Mouse (Mus musculus) E14TG2a.4 (cell line): ENCODE measurements around the gene 1700123O20Rik.
A peak's percentile ranks its signal among the peaks of the same experiment; 100 is the strongest.

Source experiments
- H3K27me3 ChIP-seq: 2 replicates; pipeline ENCODE4 v1.6.1; 2014; ENCODE audit warnings: low read length, control low read depth; ENCODE audit not compliant: insufficient read depth
- H3K36me3 ChIP-seq: 2 replicates; pipeline ENCODE4 v1.6.1; 2014; ENCODE audit warnings: low read length, control low read depth; ENCODE audit not compliant: insufficient read depth
- H3K4me1 ChIP-seq: replicated peaks from 2 replicates; pipeline ENCODE4 v1.6.1; 2014; ENCODE audit warnings: low read depth, low read length, control low read depth
- H3K4me3 ChIP-seq: replicated peaks from 2 replicates; pipeline ENCODE4 v1.5.1; 2014; ENCODE audit warnings: mild to moderate bottlenecking, low read length
- H3K9me3 ChIP-seq: 2 replicates; pipeline ENCODE4 v1.6.1; 2014; ENCODE audit warnings: low read length, control low read depth
- CTCF ChIP-seq: conservative IDR thresholded peaks from 2 replicates; pipeline ENCODE4 v1.5.1; 2014; ENCODE audit warnings: low read length
- NANOG ChIP-seq: IDR thresholded peaks from 2 replicates; pipeline ENCODE4 v1.6.1; 2014; ENCODE audit warnings: borderline replicate concordance, low read length, mixed read lengths
- POU5F1 ChIP-seq: IDR thresholded peaks from 2 replicates; pipeline ENCODE4 v1.6.1; 2014; ENCODE audit warnings: low read length, borderline replicate concordance

Gene 1700123O20Rik

DNA sequence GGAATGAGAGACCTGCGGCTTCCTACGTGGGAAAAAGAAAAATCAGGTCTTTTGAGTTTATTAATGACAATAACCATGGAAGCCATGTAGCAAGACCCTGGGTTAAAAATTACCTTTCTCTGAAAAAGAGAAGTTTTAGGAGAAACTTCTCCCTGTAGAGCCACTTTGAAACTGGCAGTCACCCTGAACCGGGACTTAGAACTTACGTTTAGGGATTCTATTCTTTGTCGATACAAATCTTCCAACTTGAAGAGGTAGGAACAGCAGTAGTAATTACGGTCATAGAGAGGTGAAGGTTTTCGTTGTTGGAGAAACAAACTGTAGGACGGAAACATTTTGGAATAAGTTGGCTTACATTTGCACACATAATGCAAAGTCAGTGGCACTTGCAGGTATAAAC, 1.2 kb downstream of the 1700123O20Rik start:
- H3K9me3 ChIP-seq = no peaks in the 10 kb centered on the region
- H3K36me3 ChIP-seq = peaks cover 45% of the 10 kb centered on the region
- H3K4me3 ChIP-seq = peak overlapping the region; percentile 98
- no peak for TF ChIP-seq NANOG
- TF ChIP-seq CTCF = no peak
- no peak for TF ChIP-seq POU5F1
- H3K4me1 ChIP-seq = peaks cover 28% of the 10 kb centered on the region
- H3K27me3 ChIP-seq = no peaks in the 10 kb centered on the region

DNA sequence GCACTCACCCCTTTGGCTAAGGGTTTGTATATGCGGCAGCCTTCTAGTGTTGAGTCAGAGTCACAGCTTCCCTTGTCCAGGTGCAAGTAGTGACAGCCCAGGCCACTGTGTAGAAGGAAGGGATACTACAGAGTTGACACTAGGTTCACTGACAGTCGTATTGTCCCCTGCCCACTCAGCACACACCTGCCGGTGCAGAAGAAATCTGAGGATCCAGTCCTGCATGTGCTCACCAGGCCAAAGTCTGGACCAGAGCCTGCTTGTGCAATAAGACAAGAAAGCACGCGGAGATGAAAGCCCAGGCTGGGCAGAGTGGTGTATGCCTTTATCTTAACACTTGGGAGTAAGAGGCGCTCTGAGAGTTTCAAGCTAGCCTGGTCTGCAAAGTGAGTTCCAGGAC, 9.0 kb downstream of the 1700123O20Rik start:
- H3K27me3 ChIP-seq = peaks cover 11% of the 10 kb centered on the region; the same call in 1 of the 2 replicates
- no peak overlapping the region for H3K4me3 ChIP-seq
- H3K9me3 ChIP-seq = no peaks in the 10 kb centered on the region
- TF ChIP-seq NANOG (no peak), CTCF (no peak), POU5F1 (no peak)
- peaks cover 29% of the 10 kb centered on the region for H3K36me3 ChIP-seq
- H3K4me1 ChIP-seq = peaks cover 20% of the 10 kb centered on the region

GRCm38 (mm10) chr14:54696752-54697151, 10.7 kb downstream of the 1700123O20Rik start:
- Histone ChIP-seq H3K4me3 (no peak overlapping the region), H3K36me3 (peaks cover 19% of the 10 kb centered on the region), H3K27me3 (peaks cover 11% of the 10 kb centered on the region; the same call in 1 of the 2 replicates), H3K4me1 (peaks cover 23% of the 10 kb centered on the region), H3K9me3 (no peaks in the 10 kb centered on the region)
- TF ChIP-seq POU5F1 = no peak
- TF ChIP-seq NANOG = no peak
- no peak for TF ChIP-seq CTCF

DNA sequence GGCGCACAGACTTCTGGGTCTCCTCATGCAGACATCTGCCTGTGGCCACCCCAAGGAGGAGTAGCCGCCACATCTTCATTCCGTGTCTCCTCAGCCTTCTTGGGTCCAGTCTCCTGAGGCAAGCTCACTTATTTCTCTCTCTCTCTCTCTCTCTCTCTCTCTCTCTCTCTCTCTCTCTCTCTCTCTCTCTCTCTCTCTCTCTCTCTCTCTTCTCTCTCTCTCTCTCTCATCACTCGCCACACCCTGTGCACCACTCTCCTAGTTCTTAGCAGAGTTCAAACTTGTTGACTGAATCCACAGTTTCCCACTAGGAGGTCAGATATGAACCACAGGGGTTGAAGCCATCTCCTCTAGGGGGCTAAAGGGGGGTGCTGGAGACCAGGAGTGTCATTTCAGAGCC, 12.7 kb downstream of the 1700123O20Rik start, which contains the start of gene Gm29776:
Gm29776 (minus strand) TSS at position 101 of the 400 bp plus-strand sequence.
- Histone ChIP-seq H3K9me3 (no peaks in the 10 kb centered on the region), H3K4me1 (peaks cover 23% of the 10 kb centered on the region), H3K27me3 (peaks cover 25% of the 10 kb centered on the region), H3K4me3 (no peak within 1 kb of the TSS), H3K36me3 (peaks cover 5% of the 10 kb centered on the region)
- TF ChIP-seq CTCF (no peak), NANOG (no peak), POU5F1 (no peak)

DNA sequence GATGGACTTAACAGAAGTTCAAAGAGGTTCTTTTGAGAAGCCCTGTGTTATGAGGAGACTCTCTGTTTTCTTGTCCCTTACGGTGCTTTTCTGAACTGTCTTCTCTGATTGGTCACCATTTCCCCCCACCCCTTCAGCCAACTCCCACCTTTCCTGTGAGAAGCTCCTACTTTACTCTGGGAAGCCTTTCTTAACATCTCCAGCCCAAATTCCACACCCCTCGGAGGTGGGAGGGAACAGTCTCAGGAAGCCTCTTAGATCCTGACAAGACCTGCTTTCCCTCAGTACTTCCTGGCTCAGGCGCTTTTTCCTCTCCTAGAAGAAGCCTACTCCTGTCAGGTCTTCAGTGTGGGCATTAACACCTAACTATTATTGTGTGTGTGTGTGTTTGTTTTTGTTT, 13.6 kb downstream of the 1700123O20Rik start:
- Histone ChIP-seq H3K36me3 (no peaks in the 10 kb centered on the region), H3K4me1 (peaks cover 21% of the 10 kb centered on the region), H3K4me3 (no peak overlapping the region), H3K27me3 (peaks cover 26% of the 10 kb centered on the region), H3K9me3 (no peaks in the 10 kb centered on the region)
- no peak for TF ChIP-seq NANOG
- no peak for TF ChIP-seq CTCF
- no peak for TF ChIP-seq POU5F1

DNA sequence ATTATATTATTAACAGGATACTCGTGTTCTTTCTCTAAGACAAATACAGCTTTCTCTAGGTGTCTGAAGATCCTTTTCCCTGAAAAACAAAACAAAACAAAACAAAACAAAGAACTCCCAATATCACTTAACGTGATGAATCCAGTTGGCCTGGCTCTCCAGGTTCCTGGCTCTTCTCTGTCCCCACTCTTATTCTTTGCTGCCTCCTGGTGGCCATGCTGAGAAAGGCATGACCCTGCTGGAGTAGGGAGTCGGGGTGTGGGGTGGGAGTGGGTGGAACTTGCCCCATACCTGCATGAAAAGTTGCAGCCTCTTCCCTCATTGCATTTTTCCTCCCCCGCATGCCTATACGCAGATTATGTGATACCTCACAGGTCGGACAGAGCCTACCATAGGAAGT, 15.3 kb downstream of the 1700123O20Rik start:
- Histone ChIP-seq H3K27me3 (peaks cover 22% of the 10 kb centered on the region), H3K9me3 (no peaks in the 10 kb centered on the region), H3K4me1 (peaks cover 23% of the 10 kb centered on the region), H3K36me3 (no peaks in the 10 kb centered on the region), H3K4me3 (no peak overlapping the region)
- TF ChIP-seq CTCF = peak; percentile 92
- no peak for TF ChIP-seq NANOG

GRCm38 (mm10) chr14:54703207-54703606, 17.2 kb downstream of the 1700123O20Rik start:
- peaks cover 33% of the 10 kb centered on the region for H3K27me3 ChIP-seq
- no peaks in the 10 kb centered on the region for H3K9me3 ChIP-seq
- H3K4me1 ChIP-seq = peaks cover 28% of the 10 kb centered on the region
- H3K4me3 ChIP-seq = no peak overlapping the region
- H3K36me3 ChIP-seq = no peaks in the 10 kb centered on the region
- TF ChIP-seq POU5F1 (no peak), NANOG (no peak), CTCF (no peak)

- Histone ChIP-seq H3K9me3 (no peaks in the 10 kb centered on the region), H3K4me3 (no peak overlapping the region), H3K4me1 (peaks cover 27% of the 10 kb centered on the region), H3K27me3 (peaks cover 46% of the 10 kb centered on the region), H3K36me3 (no peaks in the 10 kb centered on the region)
- TF ChIP-seq CTCF (no peak), NANOG (no peak), POU5F1 (no peak)
Observed at GRCm38 (mm10) chr14:54705844-54706243, 19.8 kb downstream of the 1700123O20Rik start.

DNA sequence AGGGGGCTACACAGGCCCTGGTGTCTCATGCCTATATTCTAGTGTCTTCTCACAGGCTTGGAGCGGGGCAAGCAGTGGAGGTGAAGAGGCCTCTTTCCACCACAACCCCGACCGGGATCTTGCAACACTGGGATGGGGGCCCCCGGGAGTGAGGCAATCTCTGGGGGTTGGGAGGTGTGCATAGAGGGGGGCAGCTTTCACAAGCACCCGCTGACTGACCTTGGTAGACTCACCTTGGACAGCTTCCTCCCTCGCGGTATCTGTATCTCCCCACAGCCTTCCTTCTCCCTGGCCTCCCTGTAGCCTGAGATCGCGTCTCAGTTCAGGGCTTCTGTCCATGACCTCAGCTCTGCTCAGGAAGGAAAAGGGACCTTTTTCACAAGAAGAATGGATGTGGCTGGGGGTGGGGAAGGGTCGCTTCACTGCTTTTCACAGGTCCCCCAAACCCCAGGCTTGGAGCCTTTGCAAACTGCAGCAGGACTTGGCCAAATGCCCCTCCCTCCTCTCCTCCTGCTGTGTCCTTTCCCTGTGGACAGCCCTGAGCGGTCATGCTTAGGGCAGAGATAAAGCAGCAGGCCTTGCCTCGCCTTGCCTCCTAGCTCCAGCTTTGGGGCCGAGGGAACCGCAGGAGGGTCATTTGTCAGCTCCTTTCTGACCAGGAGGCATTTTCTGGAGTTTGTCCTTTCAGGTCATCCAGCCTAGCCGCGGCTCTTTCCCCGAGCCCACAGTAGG, 20.7 kb downstream of the 1700123O20Rik start:
- peaks cover 55% of the 10 kb centered on the region for H3K27me3 ChIP-seq
- H3K36me3 ChIP-seq = no peaks in the 10 kb centered on the region
- no peak for TF ChIP-seq NANOG
- TF ChIP-seq CTCF = no peak
- TF ChIP-seq POU5F1 = no peak
- no peaks in the 10 kb centered on the region for H3K9me3 ChIP-seq
- H3K4me1 ChIP-seq = peaks cover 33% of the 10 kb centered on the region
- no peak overlapping the region for H3K4me3 ChIP-seq
